Mouse (Mus musculus) intestine, postnatal 0 days (tissue): ENCODE measurements around the gene Col28a1. TPM values are rescaled to one million over a fixed set of nuclear protein-coding genes. Genes with fewer than 3 reads are reported as not detected.

Experiments used
- ATAC-seq: fragments of 200-750 bp; cut with Nextera tagmentation; 2 replicates; pipeline ENCODE4 v1.8.0; 2017; ENCODE audit warnings: mild to moderate bottlenecking, moderate TSS enrichment, moderate library complexity
- H3K27ac ChIP-seq: fragments of 300-500 bp; sonication (generic); 2 replicates; pipeline ENCODE4 v1.5.1; 2014; ENCODE audit warnings: mild to moderate bottlenecking, low read depth, low read length, moderate library complexity
- H3K27me3 ChIP-seq: fragments of 300-500 bp; sonication (generic); replicated peaks from 2 replicates; pipeline ENCODE4 v1.6.1; 2014; ENCODE audit warnings: low read length, mixed read lengths; ENCODE audit not compliant: control insufficient read depth, insufficient read depth
- H3K36me3 ChIP-seq: fragments of 300-500 bp; sonication (generic); 2 replicates; pipeline ENCODE4 v1.6.1; 2014; ENCODE audit warnings: mild to moderate bottlenecking, moderate library complexity; ENCODE audit not compliant: control insufficient read depth, insufficient read depth
- H3K4me1 ChIP-seq: fragments of 300-500 bp; sonication (generic); replicated peaks from 2 replicates; pipeline ENCODE4 v1.6.1; 2014; ENCODE audit warnings: antibody characterized with exemption, low read length, mixed read lengths; ENCODE audit not compliant: control insufficient read depth, insufficient read depth
- H3K4me2 ChIP-seq: fragments of 300-500 bp; sonication (generic); replicated peaks from 2 replicates; pipeline ENCODE4 v1.6.1; 2014; ENCODE audit warnings: low read depth, mild to moderate bottlenecking, moderate library complexity
- H3K4me3 ChIP-seq: fragments of 300-500 bp; sonication (generic); 2 replicates; pipeline ENCODE4 v1.5.1; 2014; ENCODE audit warnings: low read depth, low read length
- H3K9ac ChIP-seq: fragments of 300-500 bp; sonication (generic); 2 replicates; pipeline ENCODE4 v1.6.1; 2014; ENCODE audit warnings: mild to moderate bottlenecking, low read depth, low read length
- H3K9me3 ChIP-seq: fragments of 300-500 bp; sonication (generic); 2 replicates; pipeline ENCODE4 v1.6.1; 2016; ENCODE audit warnings: mixed run types; ENCODE audit not compliant: control insufficient read depth
- CTCF ChIP-seq: sonication (generic); IDR thresholded peaks from 2 replicates; pipeline ENCODE4 v1.5.1; 2016; ENCODE audit warnings: low read depth, mild to moderate bottlenecking, control low read depth, antibody characterized with exemption, moderate library complexity
- WGBS: fragments of 180-500 bp; shearing (Covaris S2); extraction: QIAGEN DNeasy Blood & Tissue Kit; methylation state at CpG from one replicate; pipeline ENCODE4 v1.1.7; 2014; 5-methylcytosine and 5-hydroxymethylcytosine counted together
- polyA plus RNA-seq: library from polyadenylated mRNA; unstranded; fragments of >200 nt; fragmentation: Nextera tagmentation; extraction: Ambion mirVana; gene quantifications from 2 replicates; pipeline ENCODE4 v1.2.1, GENCODE M21; 2015

The Col28a1 gene
- polyA plus RNA-seq, 1 experiment from 2014 or later = 0.77 TPM

DNA sequence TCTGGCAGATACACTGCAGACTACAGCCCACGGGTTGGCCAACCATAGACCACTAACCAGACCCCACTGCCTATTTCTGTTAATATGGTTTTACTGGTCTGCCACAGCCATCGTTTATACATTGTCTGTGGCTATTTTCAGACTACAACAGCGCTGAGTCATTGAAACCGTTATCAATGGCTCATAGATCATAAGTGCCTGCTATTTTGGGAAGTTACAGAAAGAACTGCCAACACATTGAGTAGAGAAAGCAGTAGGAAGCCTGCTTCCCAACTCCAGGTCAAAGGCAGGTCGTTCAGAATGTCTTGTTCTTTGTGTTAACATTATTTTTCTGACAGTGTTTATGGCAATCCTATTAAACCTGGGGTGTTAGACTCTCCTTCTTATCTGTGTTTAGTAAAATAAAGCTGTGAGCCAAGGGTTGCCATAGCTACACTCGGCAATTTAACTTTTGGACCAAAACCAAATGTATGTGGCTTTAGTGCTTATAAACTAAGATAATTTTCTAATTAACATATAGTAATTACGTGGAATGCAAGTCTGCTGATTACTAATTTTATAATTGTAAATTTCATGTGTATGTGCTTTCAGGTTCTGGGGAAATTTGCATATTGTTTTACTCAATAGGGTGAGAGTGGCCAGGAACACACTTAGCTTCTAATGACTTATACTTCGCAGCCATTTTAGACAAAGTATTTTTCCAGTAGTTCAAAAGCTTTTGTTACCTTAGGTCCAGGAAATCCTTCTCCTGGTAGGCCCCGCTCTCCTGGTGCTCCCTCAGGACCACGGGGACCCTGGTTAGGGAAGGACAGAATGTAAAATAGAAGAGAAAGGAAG lies 86.3 kb downstream of the Col28a1 start:
- Histone ChIP-seq H3K9me3 (no peaks in the 10 kb centered on the region), H3K4me2 (no peak overlapping the region), H3K9ac (no peak overlapping the region), H3K4me1 (no peaks in the 10 kb centered on the region), H3K27ac (no peak overlapping the region), H3K27me3 (no peaks in the 10 kb centered on the region), H3K36me3 (no peaks in the 10 kb centered on the region), H3K4me3 (no peak overlapping the region)
- WGBS = 62% methylated on average over 10 of the region's 10 CpGs
- no peak for ATAC-seq
- no peak for TF ChIP-seq CTCF

DNA sequence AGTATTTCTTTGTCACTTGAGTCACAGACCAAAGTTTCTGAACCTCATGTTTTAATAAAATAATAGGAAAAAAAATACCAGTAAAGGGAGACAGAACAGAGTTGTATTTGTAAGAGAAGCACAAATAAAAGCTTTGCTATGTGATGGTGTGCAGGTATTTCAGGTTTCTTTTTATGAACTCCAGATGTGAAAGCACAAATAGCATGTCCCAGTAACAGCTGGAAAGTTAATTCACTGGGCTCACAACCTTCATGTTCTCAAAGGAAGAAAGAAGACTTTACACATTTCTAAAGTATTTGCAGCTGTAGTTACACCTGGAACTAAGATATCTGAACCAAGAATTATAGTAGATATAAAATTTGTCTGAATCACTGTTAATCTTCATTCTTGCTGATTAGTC lies 91.2 kb downstream of the Col28a1 start:
- Histone ChIP-seq H3K4me3 (no peak overlapping the region), H3K27me3 (no peaks in the 10 kb centered on the region), H3K36me3 (no peaks in the 10 kb centered on the region), H3K4me1 (no peaks in the 10 kb centered on the region), H3K4me2 (no peak overlapping the region), H3K9ac (no peak overlapping the region), H3K9me3 (no peaks in the 10 kb centered on the region), H3K27ac (no peak overlapping the region)
- no peak for ATAC-seq
- no peak for TF ChIP-seq CTCF

DNA sequence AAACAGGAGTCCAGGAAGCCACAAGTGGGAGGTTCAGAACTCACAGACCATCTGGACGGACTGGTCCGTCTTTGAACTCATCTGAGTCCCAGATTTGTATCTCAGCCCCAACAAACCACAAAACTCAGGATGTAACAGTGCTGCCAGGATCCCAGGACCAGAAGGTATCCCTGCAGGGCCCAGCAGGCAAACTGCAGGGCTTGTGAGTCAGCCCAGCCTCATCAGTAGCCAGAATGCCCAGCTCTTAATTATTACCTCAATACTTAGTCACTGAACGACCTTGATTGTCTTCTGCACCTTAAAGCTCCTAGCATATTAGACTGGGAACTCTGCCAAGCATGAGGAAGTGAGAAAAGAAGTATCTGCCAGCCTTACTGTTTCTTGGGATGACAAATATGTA lies 96.6 kb downstream of the Col28a1 start:
- no peak for ATAC-seq

DNA sequence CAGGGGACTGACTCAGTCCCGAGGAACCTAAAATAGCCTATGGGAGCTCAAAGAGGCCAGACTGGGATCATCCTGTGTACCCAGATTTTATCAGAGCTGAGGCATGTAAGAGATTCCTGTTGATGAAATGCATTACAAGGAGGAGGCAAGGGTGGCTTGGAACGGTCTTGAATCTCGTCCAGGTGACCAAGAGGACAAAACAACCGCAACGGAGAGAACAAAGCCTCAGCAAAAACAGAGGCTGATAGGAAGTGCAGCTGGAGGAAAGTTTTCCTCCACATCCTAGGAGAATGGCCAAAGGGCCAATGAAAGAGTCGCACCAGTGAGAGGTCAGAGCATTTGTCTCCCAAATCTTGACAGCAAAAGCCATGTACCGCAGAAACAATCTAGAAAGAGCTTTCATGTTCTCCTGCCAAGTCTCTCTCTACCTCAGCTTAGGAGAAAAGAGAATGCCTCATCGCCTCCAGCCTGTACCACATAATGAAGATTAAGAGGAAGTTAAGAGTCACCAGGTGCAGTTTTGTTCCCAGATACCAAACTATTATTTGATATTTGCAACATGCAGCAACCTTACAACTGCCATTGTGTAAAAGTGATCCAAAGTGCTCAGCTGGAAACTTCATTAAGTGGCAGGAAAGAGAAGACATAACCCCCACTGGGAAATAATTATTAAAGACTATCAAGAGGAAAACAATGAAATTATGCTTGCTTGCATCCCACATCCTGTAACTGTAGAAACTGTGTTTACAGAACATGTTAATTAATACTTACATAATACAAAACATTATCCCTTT lies 98.1 kb downstream of the Col28a1 start:
- H3K27me3 ChIP-seq = no peaks in the 10 kb centered on the region
- no peaks in the 10 kb centered on the region for H3K36me3 ChIP-seq
- no peaks in the 10 kb centered on the region for H3K9me3 ChIP-seq
- H3K27ac ChIP-seq = no peak overlapping the region
- no peak overlapping the region for H3K4me3 ChIP-seq
- 61% methylated on average over 8 of the region's 8 CpGs for WGBS
- H3K4me1 ChIP-seq = no peaks in the 10 kb centered on the region
- H3K4me2 ChIP-seq = no peak overlapping the region
- H3K9ac ChIP-seq = no peak overlapping the region
- no peak for ATAC-seq
- no peak for TF ChIP-seq CTCF

More for the DNA sequence above, 96.6 kb downstream of the Col28a1 start:
- no peaks in the 10 kb centered on the region for H3K27me3 ChIP-seq
- WGBS = 51% methylated on average over 3 of the region's 3 CpGs
- H3K4me1 ChIP-seq = no peaks in the 10 kb centered on the region
- H3K9me3 ChIP-seq = no peaks in the 10 kb centered on the region
- H3K9ac ChIP-seq = no peak overlapping the region
- no peak overlapping the region for H3K4me2 ChIP-seq
- H3K4me3 ChIP-seq = no peak overlapping the region
- TF ChIP-seq CTCF = no peak
- no peak overlapping the region for H3K27ac ChIP-seq
- no peaks in the 10 kb centered on the region for H3K36me3 ChIP-seq

DNA sequence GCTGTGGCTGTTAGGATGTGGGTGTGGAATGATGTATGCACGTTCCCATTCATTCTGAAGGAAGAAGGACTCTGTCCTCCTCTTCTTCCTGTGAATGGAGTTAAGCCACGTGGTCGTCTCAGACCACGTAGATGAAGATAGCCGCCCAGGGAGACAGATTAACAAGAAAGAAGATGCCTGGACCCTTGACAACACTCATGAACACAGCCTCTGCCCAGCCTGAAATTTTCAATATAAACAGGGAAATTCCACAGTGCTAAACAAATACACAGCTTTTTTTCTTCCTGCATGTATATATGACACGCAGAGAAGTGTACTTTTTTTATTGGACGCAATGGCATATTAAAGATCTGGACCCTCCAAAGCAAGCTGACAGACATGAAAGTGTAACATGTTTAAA lies 98.9 kb downstream of the Col28a1 start:
- 63% methylated on average over 7 of the region's 7 CpGs for WGBS

DNA sequence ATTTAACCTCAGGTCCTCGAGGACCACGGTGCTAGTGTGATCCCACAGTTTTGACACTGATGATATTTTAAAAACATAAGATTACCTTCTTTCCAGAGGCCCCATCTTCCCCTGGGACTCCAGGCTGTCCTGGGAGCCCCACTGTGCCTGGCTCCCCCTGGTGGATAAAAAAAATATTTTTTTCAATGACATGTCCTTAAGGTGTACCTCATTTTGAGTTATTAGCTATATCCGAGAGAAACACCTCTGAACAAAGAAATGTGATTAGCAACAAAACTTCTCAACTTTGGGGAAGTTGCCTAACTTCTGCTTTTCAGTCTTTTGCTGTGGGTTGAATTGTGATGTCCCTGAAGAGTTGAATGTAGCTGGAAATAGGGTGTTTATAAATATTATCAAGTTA lies 105.6 kb downstream of the Col28a1 start:
- TF ChIP-seq CTCF = peak; percentile 78
- H3K9ac ChIP-seq = no peak overlapping the region
- no peaks in the 10 kb centered on the region for H3K27me3 ChIP-seq
- no peaks in the 10 kb centered on the region for H3K9me3 ChIP-seq
- H3K4me3 ChIP-seq = no peak overlapping the region
- no peaks in the 10 kb centered on the region for H3K4me1 ChIP-seq
- H3K27ac ChIP-seq = no peak overlapping the region
- H3K36me3 ChIP-seq = no peaks in the 10 kb centered on the region
- no peak overlapping the region for H3K4me2 ChIP-seq
- whole genome bisulfite sequencing = 44% methylated on average over 3 of the region's 3 CpGs
- no peak for ATAC-seq

More for the DNA sequence above, 98.9 kb downstream of the Col28a1 start:
- no peak overlapping the region for H3K4me2 ChIP-seq
- ATAC-seq = no peak
- H3K9ac ChIP-seq = no peak overlapping the region
- no peak for TF ChIP-seq CTCF
- no peaks in the 10 kb centered on the region for H3K27me3 ChIP-seq
- H3K27ac ChIP-seq = no peak overlapping the region
- no peaks in the 10 kb centered on the region for H3K36me3 ChIP-seq
- H3K9me3 ChIP-seq = no peaks in the 10 kb centered on the region
- no peaks in the 10 kb centered on the region for H3K4me1 ChIP-seq
- H3K4me3 ChIP-seq = no peak overlapping the region
